Mouse (Mus musculus): Measurements from ENCODE around the gene Sulf2. TPM values are rescaled to one million over a fixed set of nuclear protein-coding genes. Genes with fewer than 3 reads are reported as not detected.

Gene Sulf2
- total and polyA plus RNA-seq, 3 experiments: not detected

DNA sequence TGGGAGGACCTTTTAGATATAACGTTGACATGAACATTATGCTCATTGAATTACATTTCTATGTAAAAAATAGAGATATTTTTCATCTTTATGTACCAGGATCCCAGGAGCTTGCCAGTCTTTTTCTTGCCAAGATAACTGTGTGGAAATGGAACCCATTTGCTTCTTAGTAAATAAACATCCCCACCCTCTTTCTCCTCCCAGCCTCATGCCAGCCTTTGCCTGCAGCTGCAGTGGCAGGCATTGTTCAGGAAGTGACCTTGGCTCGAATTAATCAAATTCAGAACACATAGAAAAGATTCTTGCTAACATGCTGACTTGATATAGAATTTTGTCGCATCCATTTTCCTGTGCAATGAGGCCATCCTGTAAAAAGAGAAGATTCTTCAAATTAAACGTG lies 126.2 kb downstream of the Sulf2 start:
- dilution Hi-C loops (cut with MboI; ENCODE audit: extremely low pct_ligation_motif_present, extremely low pct_unique_long_range_greater_than_20kb, low sequenced_read_pairs): no loop called here
- Histone ChIP-seq H3K4me2 (ENCODE audit: insufficient read depth, low read depth, poor library complexity, severe bottlenecking) (no peak overlapping the region), H3K4me1 (ENCODE audit: control insufficient read depth in 1 of 2, insufficient read depth in 2 of 2) (peaks cover 8 to 58% of the 10 kb centered on the region in 2 experiments), H3K4me3 (replicated peaks in 1 of 3; ENCODE audit: low read depth in 2 of 3, low read length in 2 of 3, poor library complexity in 1 of 3) (no peak overlapping the region), H3K9ac (ENCODE audit: insufficient read depth, low read depth) (no peak overlapping the region), H3K9me3 (replicated peaks; ENCODE audit: low read length) (no peaks in the 10 kb centered on the region), H3K36me3 (replicated peaks in 1 of 2; ENCODE audit: control insufficient read depth in 1 of 2, insufficient read depth in 1 of 2, low read length in 1 of 2) (no peaks in the 10 kb centered on the region), H3K27me3 (replicated peaks) (no peaks in the 10 kb centered on the region), H3K79me2 (replicated peaks; ENCODE audit: control insufficient read depth, extremely low read depth, insufficient read depth, poor library complexity, severe bottlenecking) (peaks cover 55% of the 10 kb centered on the region), H3K27ac (ENCODE audit: insufficient read depth, low read depth) (no peak overlapping the region)
- DNase-seq (ENCODE audit: extremely low read depth): no peak
- in situ Hi-C loops (cut with MboI; ENCODE audit: low pct_ligation_motif_present, low pct_unique_long_range_greater_than_20kb, low sequenced_read_pairs): loop anchor here (25.0 kb wide), 1 partner anchor 242 kb away; no protein-coding TSS in a partner anchor
- no peak for TF ChIP-seq ZNF384 (IDR thresholded peaks at IDR 0.05; ENCODE audit: low read depth, low read length)
- TF ChIP-seq BHLHE40 (IDR thresholded peaks at IDR 0.05; ENCODE audit: low read depth, low read length): no peak
- TF ChIP-seq ETS1 (conservative IDR thresholded peaks at IDR 0.05; ENCODE audit: low read depth, low read length): no peak
- TF ChIP-seq NELFE (IDR thresholded peaks at IDR 0.05; ENCODE audit: low read depth, low read length): no peak
- no peak for TF ChIP-seq MXI1 (IDR thresholded peaks at IDR 0.05; ENCODE audit: low read depth, low read length)
- no peak for TF ChIP-seq IRF4 (IDR thresholded peaks at IDR 0.05; ENCODE audit: low read depth, low read length)
- TF ChIP-seq RAD21 (IDR thresholded peaks at IDR 0.05; ENCODE audit: low read depth, low read length): no peak
- TF ChIP-seq UBTF (IDR thresholded peaks at IDR 0.05; ENCODE audit: low read depth, low read length): no peak
- no peak for TF ChIP-seq KAT2A (IDR thresholded peaks at IDR 0.05; ENCODE audit: insufficient replicate concordance, low read length)
- no peak for TF ChIP-seq TBP (conservative IDR thresholded peaks at IDR 0.05; ENCODE audit: low read depth, low read length)
- no peak for TF ChIP-seq CTCF (conservative IDR thresholded peaks at IDR 0.05 in 1 of 2, IDR thresholded peaks at IDR 0.05 in 1 of 2; ENCODE audit: low read depth in 2 of 2, low read length in 2 of 2)
- TF ChIP-seq ZMIZ1 (IDR thresholded peaks at IDR 0.05; ENCODE audit: low read depth, low read length): no peak

DNA sequence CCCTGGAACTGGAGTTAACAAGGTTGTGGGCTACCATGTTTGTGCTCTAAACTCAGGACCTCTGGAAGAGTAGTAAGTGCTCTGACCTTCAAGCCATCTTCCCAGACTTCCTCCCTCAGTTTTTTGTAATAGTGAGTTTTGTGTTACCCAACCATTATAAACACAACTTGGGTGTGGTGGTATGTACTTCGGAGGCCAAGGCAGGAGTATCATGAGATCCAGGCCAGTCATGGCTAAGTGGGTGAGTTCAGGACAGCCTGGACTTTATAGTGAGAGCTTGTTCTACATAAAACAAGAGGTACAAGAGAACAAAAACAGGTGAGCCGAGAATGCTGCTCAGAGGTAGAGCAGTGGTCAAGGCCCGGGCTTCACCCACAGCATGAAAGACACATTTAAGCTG lies 127.6 kb downstream of the Sulf2 start:
- H3K4me3 ChIP-seq (replicated peaks in 1 of 3; ENCODE audit: low read depth in 2 of 3, low read length in 2 of 3, poor library complexity in 1 of 3): no peak overlapping the region
- H3K9me3 ChIP-seq (replicated peaks; ENCODE audit: low read length): no peaks in the 10 kb centered on the region
- no peaks in the 10 kb centered on the region for H3K27me3 ChIP-seq (replicated peaks)
- H3K4me2 ChIP-seq (ENCODE audit: insufficient read depth, low read depth, poor library complexity, severe bottlenecking): no peak overlapping the region
- H3K79me2 ChIP-seq (replicated peaks; ENCODE audit: control insufficient read depth, extremely low read depth, insufficient read depth, poor library complexity, severe bottlenecking): peaks cover 64% of the 10 kb centered on the region
- no peaks in the 10 kb centered on the region for H3K36me3 ChIP-seq (replicated peaks in 1 of 2; ENCODE audit: control insufficient read depth in 1 of 2, insufficient read depth in 1 of 2, low read length in 1 of 2)
- no peak overlapping the region for H3K9ac ChIP-seq (ENCODE audit: insufficient read depth, low read depth)
- no peak overlapping the region for H3K27ac ChIP-seq (ENCODE audit: insufficient read depth, low read depth)
- dilution Hi-C loops (cut with MboI; ENCODE audit: extremely low pct_ligation_motif_present, extremely low pct_unique_long_range_greater_than_20kb, low sequenced_read_pairs) (no loop called here), in situ Hi-C loops (cut with MboI; ENCODE audit: low pct_ligation_motif_present, low pct_unique_long_range_greater_than_20kb, low sequenced_read_pairs) (loop anchor here (25.0 kb wide), 1 partner anchor 241 kb away; no protein-coding TSS in a partner anchor)
- DNase-seq (ENCODE audit: extremely low read depth): no peak
- TF ChIP-seq ZMIZ1 (IDR thresholded peaks at IDR 0.05; ENCODE audit: low read depth, low read length) (no peak), NELFE (IDR thresholded peaks at IDR 0.05; ENCODE audit: low read depth, low read length) (no peak), MXI1 (IDR thresholded peaks at IDR 0.05; ENCODE audit: low read depth, low read length) (no peak), ZKSCAN1 (IDR thresholded peaks at IDR 0.05; ENCODE audit: borderline replicate concordance, low read depth, low read length) (no peak), EP300 (IDR thresholded peaks at IDR 0.05; ENCODE audit: low read length) (no peak), JUND (conservative IDR thresholded peaks at IDR 0.05; ENCODE audit: low read depth, low read length) (no peak), POLR2AphosphoS2 (IDR thresholded peaks at IDR 0.05; ENCODE audit: low read depth, low read length) (no peak), USF2 (conservative IDR thresholded peaks at IDR 0.05; ENCODE audit: low read depth, low read length) (no peak), JUN (IDR thresholded peaks at IDR 0.05; ENCODE audit: insufficient read depth, low read depth, low read length) (no peak), ZNF384 (IDR thresholded peaks at IDR 0.05; ENCODE audit: low read depth, low read length) (no peak), USF1 (IDR thresholded peaks at IDR 0.05; ENCODE audit: low read depth, low read length) (no peak), IRF4 (IDR thresholded peaks at IDR 0.05; ENCODE audit: low read depth, low read length) (no peak), CHD2 (IDR thresholded peaks at IDR 0.05; ENCODE audit: low read length) (no peak), MAZ (IDR thresholded peaks at IDR 0.05; ENCODE audit: low read depth, low read length) (no peak), CTCF (conservative IDR thresholded peaks at IDR 0.05 in 1 of 2, IDR thresholded peaks at IDR 0.05 in 1 of 2; ENCODE audit: low read depth in 2 of 2, low read length in 2 of 2) (no peak)
- H3K4me1 ChIP-seq (ENCODE audit: control insufficient read depth in 1 of 2, insufficient read depth in 2 of 2): peaks cover 7 to 65% of the 10 kb centered on the region in 2 experiments
